Mouse (Mus musculus) gastrocnemius, adult 2 months (tissue): ENCODE measurements around the gene Grcc10. TPM values are rescaled to one million over a fixed set of nuclear protein-coding genes. Genes with fewer than 3 reads are reported as not detected.

Source experiments
- DNase-seq: peaks from one replicate; pipeline ENCODE4 v3.0.0; 2022
- H3K27ac ChIP-seq: fragments of 200-600 bp; 2 replicates; pipeline ENCODE4 v1.8.1; 2022; ENCODE audit warnings: mild to moderate bottlenecking
- H3K4me3 ChIP-seq: fragments of 200-600 bp; 2 replicates; pipeline ENCODE4 v1.8.1; 2022; ENCODE audit warnings: mild to moderate bottlenecking, moderate library complexity
- CTCF ChIP-seq: fragments of 200-600 bp; IDR thresholded peaks from 2 replicates; pipeline ENCODE4 v1.8.1; 2022; ENCODE audit warnings: antibody characterized with exemption, mild to moderate bottlenecking, moderate library complexity
- intact Hi-C: fragments of 180-260 bp; cut with DNase I; formaldehyde crosslinking; loops from one replicate; pipeline ENCODE4 v1.15.1; 2025
- microRNA-seq: library from miRNA; unstranded; fragments of <30 nt; microRNA quantifications from one replicate; pipeline ENCODE4 v1.2.0, GENCODE M21; 2021
- total RNA-seq, 2 experiments: library from RNA; stranded (reverse); gene quantifications; 2 replicates each; pipeline ENCODE4 v1.2.3; 2021

Grcc10 gene
- total RNA-seq, 2 experiments from 2014 or later: 145 to 182 TPM

DNA sequence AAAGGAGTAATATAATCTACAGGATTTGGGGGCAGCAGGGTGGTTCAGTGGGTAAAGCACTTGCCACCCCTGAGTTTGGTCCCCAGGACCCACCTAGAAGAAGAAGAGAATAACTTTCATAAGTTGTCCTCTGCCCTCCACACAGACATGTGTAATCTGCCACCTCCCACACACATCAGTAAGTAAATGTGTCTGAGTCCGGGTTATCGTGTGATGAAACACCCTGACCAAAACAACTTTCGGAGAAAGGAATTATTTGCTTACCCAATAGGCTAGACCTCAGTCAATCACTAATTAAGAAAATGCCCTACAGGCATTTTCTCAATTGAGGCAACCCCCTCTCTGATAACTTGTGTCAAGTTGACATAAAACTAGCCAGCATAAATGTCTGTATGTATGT lies 50.7 kb downstream of the Grcc10 start:
- no peak overlapping the region for H3K27ac ChIP-seq
- no peak for TF ChIP-seq CTCF
- intact Hi-C loops: no loop called here
- no peak for DNase-seq
- H3K4me3 ChIP-seq: no peak overlapping the region

Small RNA genes within 50 kb of the gene (microRNA-seq; reads per million reads assigned to microRNA genes)
- gene Mir141: not detected
- gene Mir200c: 11.6 reads per million, percentile 10 among the genes with 10 or more reads in this experiment

Other genes starting within 250 kb of the Grcc10 start
- under 1 TPM; 0.28 to 0.61 TPM for gene C1rl, start 248.3 kb downstream of the Grcc10 start, total RNA-seq
- gene C1ra, start 229.0 kb downstream of the Grcc10 start, total RNA-seq: 10 to 100 TPM in 1 of 2 experiments, 1 to 10 TPM in 1; 7.4 to 10.5 TPM
- 10 to 100 TPM; 19.8 to 21.9 TPM for gene C1s1, start 199.0 kb downstream of the Grcc10 start, total RNA-seq
- 1 to 10 TPM in 1 of 2 experiments, under 1 TPM in 1; 0.36 to 1.2 TPM for gene C1rb, start 171.1 kb downstream of the Grcc10 start, total RNA-seq
- under 1 TPM; 0.31 to 0.39 TPM for gene C1s2, start 105.3 kb downstream of the Grcc10 start, total RNA-seq
- 10 to 100 TPM; 14.6 to 19.0 TPM for gene Lpcat3, start 78.3 kb downstream of the Grcc10 start, total RNA-seq
- gene Emg1, start 29.2 kb downstream of the Grcc10 start, total RNA-seq: 10 to 100 TPM; 57.7 to 71.8 TPM
- 100 to 1,000 TPM; 142 to 184 TPM for gene Phb2, start 29.0 kb downstream of the Grcc10 start, total RNA-seq
- gene Ptpn6, start 2.7 kb downstream of the Grcc10 start, total RNA-seq: under 1 TPM; 0.61 to 0.87 TPM
- gene Gm45234, start 14.6 kb upstream of the Grcc10 start, total RNA-seq: not detected
- gene Atn1, start 15.2 kb upstream of the Grcc10 start, total RNA-seq: 10 to 100 TPM; 46.4 to 47.9 TPM
- gene Eno2, start 28.3 kb upstream of the Grcc10 start, total RNA-seq: 1 to 10 TPM; 1.2 to 2.0 TPM
- under 1 TPM in 1 of 2 experiments, not detected in 1; 0.48 TPM for gene Lrrc23, start 38.4 kb upstream of the Grcc10 start, total RNA-seq
- gene Spsb2, start 67.3 kb upstream of the Grcc10 start, total RNA-seq: 1 to 10 TPM; 2.0 to 2.5 TPM
- 1,000 to 10,000 TPM; 2,224 to 2,391 TPM for gene Tpi1, start 72.9 kb upstream of the Grcc10 start, total RNA-seq
- 10 to 100 TPM; 43.4 to 50.1 TPM for gene Usp5, start 88.1 kb upstream of the Grcc10 start, total RNA-seq
- gene Cdca3, start 88.2 kb upstream of the Grcc10 start, total RNA-seq: under 1 TPM; 0.26 to 0.31 TPM
- 1 to 10 TPM in 1 of 2 experiments, under 1 TPM in 1; 0.75 to 1.4 TPM for gene Gnb3, start 98.9 kb upstream of the Grcc10 start, total RNA-seq
- 1 to 10 TPM; 4.1 to 7.1 TPM for gene P3h3, start 116.4 kb upstream of the Grcc10 start, total RNA-seq
- gene Gpr162, start 122.6 kb upstream of the Grcc10 start, total RNA-seq: not detected
- gene Cd4, start 146.8 kb upstream of the Grcc10 start, total RNA-seq: not detected
- gene Lag3, start 170.3 kb upstream of the Grcc10 start, total RNA-seq: under 1 TPM; 0.11 to 0.13 TPM
- gene Ptms, start 178.7 kb upstream of the Grcc10 start, total RNA-seq: 10 to 100 TPM; 65.5 to 99.4 TPM
- gene Mlf2, start 190.0 kb upstream of the Grcc10 start, total RNA-seq: 100 to 1,000 TPM; 202 to 204 TPM
- gene Cops7a, start 224.2 kb upstream of the Grcc10 start, total RNA-seq: 100 to 1,000 TPM; 108 to 115 TPM